Mouse (Mus musculus) MEL (cell line): ENCODE data around the gene Vdr.

ENCODE experiments used
- CHD1 ChIP-seq: IDR thresholded peaks from 2 replicates; pipeline ENCODE4 v1.6.1; 2012; ENCODE audit warnings: low read depth, mild to moderate bottlenecking, inconsistent platforms, low read length, improper control_type of control experiment
- CTCF ChIP-seq, 3 experiments: IDR thresholded peaks in 2 of 3; conservative IDR thresholded peaks in 1 of 3; 2 replicates each; pipeline ENCODE4 v1.5.1; 2011 to 2012; ENCODE audit warnings: low read length in 3 of 3, low read depth in 2 of 3, mild to moderate bottlenecking in 2 of 3, improper control_type of control experiment in 1 of 3, inconsistent platforms in 1 of 3, mixed read lengths in 1 of 3, moderate library complexity in 1 of 3; ENCODE audit not compliant: control insufficient read depth in 1 of 3, insufficient read depth in 1 of 3, poor library complexity in 1 of 3, severe bottlenecking in 1 of 3
- E2F4 ChIP-seq: IDR thresholded peaks from 2 replicates; pipeline ENCODE4 v1.6.1; 2011; ENCODE audit warnings: low read depth, low read length, improper control_type of control experiment, borderline replicate concordance
- ELF1 ChIP-seq: IDR thresholded peaks from 2 replicates; pipeline ENCODE4 v1.6.1; 2014; ENCODE audit warnings: low read depth, mild to moderate bottlenecking, inconsistent platforms, low read length, improper control_type of control experiment, moderate library complexity
- EP300 ChIP-seq, 2 experiments: IDR thresholded peaks; 2 replicates each; pipeline ENCODE4 v1.6.1; 2011; ENCODE audit warnings: improper control_type of control experiment in 2 of 2, low read length in 2 of 2, low read depth in 1 of 2, mild to moderate bottlenecking in 1 of 2
- GABPA ChIP-seq: IDR thresholded peaks from 2 replicates; pipeline ENCODE4 v1.6.1; 2012; ENCODE audit warnings: low read depth, mild to moderate bottlenecking, inconsistent platforms, low read length, improper control_type of control experiment, moderate library complexity
- GATA1 ChIP-seq: IDR thresholded peaks from 2 replicates; pipeline ENCODE4 v1.6.1; 2011; ENCODE audit warnings: low read depth, low read length, improper control_type of control experiment
- MAX ChIP-seq: IDR thresholded peaks from 2 replicates; pipeline ENCODE4 v1.6.1; 2011; ENCODE audit warnings: low read length, improper control_type of control experiment
- MXI1 ChIP-seq: IDR thresholded peaks from 2 replicates; pipeline ENCODE4 v1.6.1; 2011; ENCODE audit warnings: mild to moderate bottlenecking, low read depth, low read length, improper control_type of control experiment
- NRF1 ChIP-seq: IDR thresholded peaks from 2 replicates; pipeline ENCODE4 v1.6.1; 2014; ENCODE audit warnings: low read depth, mild to moderate bottlenecking, inconsistent platforms, low read length, improper control_type of control experiment, moderate library complexity; ENCODE audit not compliant: poor library complexity, insufficient read depth, severe bottlenecking
- POLR2A ChIP-seq, 2 experiments: IDR thresholded peaks; 2 replicates each; pipeline ENCODE4 v1.6.1; 2011 to 2012; ENCODE audit warnings: low read length in 2 of 2, mild to moderate bottlenecking in 2 of 2, control low read depth in 1 of 2, improper control_type of control experiment in 1 of 2, low read depth in 1 of 2, moderate library complexity in 1 of 2; ENCODE audit not compliant: control insufficient read depth in 1 of 2, insufficient read depth in 1 of 2, poor library complexity in 1 of 2
- POLR2AphosphoS5 ChIP-seq: IDR thresholded peaks from 2 replicates; pipeline ENCODE4 v1.6.1; 2012; ENCODE audit warnings: low read depth, borderline replicate concordance, mild to moderate bottlenecking, inconsistent platforms, low read length, moderate library complexity, mixed read lengths
- TBP ChIP-seq: IDR thresholded peaks from 2 replicates; pipeline ENCODE4 v1.8.0; 2011; ENCODE audit warnings: low read depth, low read length, improper control_type of control experiment
- TCF12 ChIP-seq: IDR thresholded peaks from 2 replicates; pipeline ENCODE4 v1.6.1; 2014; ENCODE audit warnings: low read depth, mild to moderate bottlenecking, inconsistent platforms, low read length, improper control_type of control experiment, moderate library complexity

DNA sequence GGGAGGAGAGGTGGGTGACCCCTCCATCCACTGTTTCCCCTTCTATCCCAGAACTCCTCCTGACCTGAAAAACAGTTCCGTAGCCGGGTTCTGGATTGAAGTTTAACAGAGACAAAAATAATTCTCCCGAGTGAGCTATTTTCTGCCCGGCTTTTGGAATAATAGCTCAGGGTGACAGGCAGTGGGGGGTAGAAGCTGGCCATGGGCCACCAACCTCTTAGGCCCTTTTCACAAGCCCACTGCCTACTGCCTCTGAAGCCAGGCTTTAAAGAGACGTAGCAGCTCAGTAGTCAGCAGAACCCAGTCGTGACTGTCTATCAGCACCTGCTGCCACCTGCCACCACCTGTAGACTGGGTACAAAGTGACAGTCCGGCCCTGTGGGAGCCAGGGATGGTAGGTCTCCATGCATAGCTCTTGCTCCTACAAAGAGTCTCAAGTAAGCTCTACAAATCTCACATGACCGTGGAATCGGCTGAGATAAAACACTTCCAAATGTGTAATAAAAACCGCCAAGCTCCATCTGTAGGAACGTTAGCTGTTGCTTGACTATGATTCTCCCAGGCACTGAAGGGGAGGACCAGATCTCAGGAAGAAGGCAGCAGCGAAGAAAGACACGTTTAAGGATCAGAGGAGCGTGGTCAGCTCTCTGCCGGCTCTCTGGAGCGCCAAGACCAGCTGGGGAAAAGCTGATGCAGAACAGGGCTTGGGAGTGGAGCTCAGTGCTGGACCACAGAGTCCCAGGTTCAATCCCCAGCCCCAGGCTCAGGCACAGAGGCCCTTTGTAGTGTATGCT, 13.4 kb downstream of the Vdr start:
- TF ChIP-seq POLR2A (IDR thresholded peaks at IDR 0.05; ENCODE audit: control insufficient read depth in 1 of 2, insufficient read depth in 1 of 2, low read depth in 1 of 2, low read length in 2 of 2, poor library complexity in 1 of 2), result no peak
- no peak for TF ChIP-seq TBP
- TF ChIP-seq NRF1, result no peak
- TF ChIP-seq CTCF (IDR thresholded peaks at IDR 0.05 in 2 of 3, conservative IDR thresholded peaks at IDR 0.05 in 1 of 3; ENCODE audit: control insufficient read depth in 1 of 3, insufficient read depth in 1 of 3, low read depth in 2 of 3, low read length in 3 of 3, poor library complexity in 1 of 3, severe bottlenecking in 1 of 3), result no peak
- no peak for TF ChIP-seq TCF12
- TF ChIP-seq EP300 (IDR thresholded peaks at IDR 0.05; ENCODE audit: low read depth in 1 of 2, low read length in 2 of 2), result no peak
- TF ChIP-seq GATA1, result no peak
- no peak for TF ChIP-seq ELF1
- no peak for TF ChIP-seq MAX
- no peak for TF ChIP-seq E2F4
- TF ChIP-seq GABPA, result no peak
- no peak for TF ChIP-seq POLR2AphosphoS5
- no peak for TF ChIP-seq MXI1
- TF ChIP-seq CHD1, result no peak
